Mouse (Mus musculus): Measurements from ENCODE around the gene Psmb10. TPM values are rescaled to one million over a fixed set of nuclear protein-coding genes. Genes with fewer than 3 reads are reported as not detected.
A peak's percentile ranks its signal among the peaks of the same experiment; 100 is the strongest.

Psmb10 gene
- total RNA-seq (2015) (164 and 185 TPM in 2 replicates), total RNA-seq (2017) (56.1 and 63.6 TPM in 2 replicates)

DNA sequence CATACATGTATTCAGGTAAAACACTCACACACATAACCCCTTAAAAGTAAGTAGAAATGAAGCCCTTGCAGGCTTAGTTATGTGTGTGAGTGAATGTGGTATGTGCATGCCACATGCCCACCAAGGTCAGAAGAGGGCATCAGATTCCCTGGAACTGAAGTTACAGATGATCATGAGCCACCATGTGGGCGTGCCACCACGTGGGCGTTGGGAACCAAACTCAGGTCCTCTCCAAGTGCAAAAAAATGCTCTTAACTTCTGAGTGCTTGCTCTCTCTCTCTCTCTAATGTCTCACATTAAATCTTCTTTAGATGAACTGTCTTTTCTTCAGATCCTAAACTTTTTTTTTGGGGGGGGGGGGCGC, at the start of gene Psmb10:
Psmb10 (minus strand) TSS at position 139 of the 364 bp plus-strand sequence.
- ATAC-seq (ENCODE audit: poor library complexity, severe bottlenecking) = peak; percentile 11; the same call in 1 of the 2 replicates

DNA sequence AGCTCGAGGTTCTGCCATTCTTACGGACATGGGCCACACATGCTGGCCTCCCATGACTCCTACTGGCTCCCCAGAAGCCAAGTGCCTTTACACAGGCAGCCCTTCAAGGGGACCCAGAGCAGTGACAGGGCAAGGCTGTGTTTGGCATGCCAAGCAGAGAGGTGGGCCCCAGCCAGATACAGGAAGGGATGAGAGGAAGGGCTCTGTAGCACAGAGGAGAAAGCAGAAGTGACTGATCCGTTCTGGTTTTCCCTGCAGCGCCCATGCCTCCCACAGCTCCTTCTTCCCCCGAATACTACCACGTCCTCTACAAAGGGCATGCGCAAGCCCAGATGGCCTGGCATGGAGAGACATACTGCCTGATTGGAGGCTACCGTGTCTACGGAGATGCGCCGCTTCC, 45.2 kb upstream of the Psmb10 start:
- peak; percentile 97 for ATAC-seq (ENCODE audit: poor library complexity, severe bottlenecking)

DNA sequence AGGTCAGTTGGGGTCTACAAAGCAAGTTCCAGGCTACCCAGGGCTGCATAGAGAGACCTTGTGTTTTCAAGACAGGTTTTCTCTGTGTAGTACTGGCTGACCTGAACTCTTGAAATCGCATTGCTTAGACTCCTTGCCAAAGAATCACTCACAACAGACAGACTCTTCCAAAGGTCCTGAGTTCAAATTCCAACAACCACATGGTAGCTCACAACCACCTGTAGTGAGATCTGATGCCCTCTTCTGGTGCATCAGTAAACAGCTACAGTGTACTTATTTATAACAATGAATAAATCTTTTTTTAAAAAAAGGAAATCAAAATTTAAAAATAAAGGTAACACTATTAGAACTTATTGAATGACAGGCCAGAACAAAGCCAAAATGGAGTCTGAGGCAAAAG, 42.9 kb upstream of the Psmb10 start:
- ATAC-seq (ENCODE audit: poor library complexity, severe bottlenecking) = no peak

DNA sequence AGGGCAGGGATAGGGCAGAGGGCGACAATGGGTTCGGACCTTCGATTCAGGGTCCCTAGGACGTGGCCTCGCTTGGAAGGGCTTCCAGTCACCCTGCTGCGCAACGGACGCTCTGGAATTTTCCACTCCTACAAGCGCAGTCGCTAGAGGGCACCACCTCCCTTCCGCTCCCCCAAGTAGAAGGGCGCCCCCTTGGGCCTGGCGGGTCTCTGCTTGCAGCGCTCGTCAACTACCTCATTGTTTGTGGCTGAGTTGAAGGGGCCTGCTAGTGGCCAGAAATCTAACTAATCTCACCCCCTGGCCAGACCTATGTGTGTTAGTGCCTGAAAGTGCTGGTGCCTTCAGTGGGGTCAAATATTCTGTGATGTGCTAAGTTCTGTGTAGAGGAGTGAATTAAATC, 41.1 kb upstream of the Psmb10 start, which contains the start of gene Dpep3:
Dpep3 (minus strand) TSS at position 105 of the 400 bp plus-strand sequence.
- ATAC-seq (ENCODE audit: poor library complexity, severe bottlenecking) = no peak

DNA sequence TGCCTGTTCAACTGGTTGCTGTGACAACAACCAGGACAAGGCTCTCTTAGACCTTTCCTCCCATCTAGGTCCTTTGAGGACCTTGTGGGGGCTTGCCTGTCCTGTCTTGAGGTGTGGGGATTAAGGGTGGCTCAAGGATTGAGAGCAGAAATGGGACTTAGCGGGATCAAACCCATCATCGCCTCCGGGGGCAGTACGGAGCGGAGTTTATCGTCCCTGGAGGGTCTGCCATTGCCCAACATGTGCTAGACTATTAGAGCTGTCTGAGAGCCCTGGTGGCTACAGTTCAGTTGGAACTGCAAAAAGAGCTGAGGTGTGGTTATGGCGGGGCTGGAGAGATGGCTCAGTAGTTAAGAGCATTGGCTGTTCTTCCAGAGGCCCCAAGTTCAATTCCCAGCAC, 37.1 kb upstream of the Psmb10 start:
- no peak for ATAC-seq (ENCODE audit: poor library complexity, severe bottlenecking)

DNA sequence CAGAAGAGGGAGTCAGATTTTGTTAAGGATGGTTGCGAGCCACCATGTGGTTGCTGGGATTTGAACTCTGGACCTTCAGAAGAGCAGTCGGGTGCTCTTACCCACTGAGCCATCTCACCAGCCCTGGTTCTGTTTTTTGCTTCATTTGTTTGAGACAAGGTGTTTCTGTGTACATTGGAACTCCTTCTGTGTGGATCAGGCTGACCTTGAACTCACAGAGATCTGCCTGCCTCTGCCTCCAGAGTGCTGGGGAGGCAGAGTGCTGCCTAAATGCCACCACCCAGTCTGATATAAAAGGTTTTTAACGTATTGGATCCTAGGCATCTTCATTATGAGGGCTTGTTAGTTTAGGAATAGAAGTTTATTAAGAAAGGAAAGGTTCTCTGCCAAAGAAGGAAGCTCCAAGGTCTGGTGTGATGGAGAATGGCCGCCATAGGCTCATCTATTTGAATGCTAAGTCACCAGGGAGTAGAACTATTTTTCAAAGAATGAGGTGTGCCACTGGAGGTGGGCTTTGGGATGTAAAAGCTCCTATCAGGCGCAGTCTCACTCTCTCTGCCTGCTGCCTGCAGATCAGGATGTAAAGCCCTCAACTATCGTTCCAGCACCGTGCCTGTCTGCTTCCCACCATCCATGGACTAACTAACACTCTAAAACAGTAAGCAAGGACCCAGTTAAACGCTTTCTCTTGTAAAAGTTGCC, 32.9 kb upstream of the Psmb10 start:
- no peak for ATAC-seq (ENCODE audit: poor library complexity, severe bottlenecking)

DNA sequence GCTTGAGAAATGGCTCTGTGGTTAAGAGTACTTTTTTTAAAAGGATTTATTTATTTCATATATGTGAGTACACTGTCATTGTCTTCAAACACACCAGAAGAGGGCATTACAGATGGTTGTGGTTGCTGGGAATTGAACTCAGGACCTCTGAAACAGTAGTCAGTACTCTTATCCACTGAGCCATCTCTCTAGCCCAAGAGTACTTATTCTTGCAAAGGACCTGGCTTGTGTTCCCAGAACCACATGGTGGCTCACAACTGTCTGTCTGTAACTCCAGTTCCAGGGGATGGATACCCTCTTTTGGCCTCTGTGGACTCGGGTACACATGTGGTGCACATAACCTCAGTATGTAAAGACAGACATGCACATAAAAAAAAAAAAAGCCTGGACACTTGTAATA, 31.1 kb upstream of the Psmb10 start:
- no peak for ATAC-seq (ENCODE audit: poor library complexity, severe bottlenecking)

DNA sequence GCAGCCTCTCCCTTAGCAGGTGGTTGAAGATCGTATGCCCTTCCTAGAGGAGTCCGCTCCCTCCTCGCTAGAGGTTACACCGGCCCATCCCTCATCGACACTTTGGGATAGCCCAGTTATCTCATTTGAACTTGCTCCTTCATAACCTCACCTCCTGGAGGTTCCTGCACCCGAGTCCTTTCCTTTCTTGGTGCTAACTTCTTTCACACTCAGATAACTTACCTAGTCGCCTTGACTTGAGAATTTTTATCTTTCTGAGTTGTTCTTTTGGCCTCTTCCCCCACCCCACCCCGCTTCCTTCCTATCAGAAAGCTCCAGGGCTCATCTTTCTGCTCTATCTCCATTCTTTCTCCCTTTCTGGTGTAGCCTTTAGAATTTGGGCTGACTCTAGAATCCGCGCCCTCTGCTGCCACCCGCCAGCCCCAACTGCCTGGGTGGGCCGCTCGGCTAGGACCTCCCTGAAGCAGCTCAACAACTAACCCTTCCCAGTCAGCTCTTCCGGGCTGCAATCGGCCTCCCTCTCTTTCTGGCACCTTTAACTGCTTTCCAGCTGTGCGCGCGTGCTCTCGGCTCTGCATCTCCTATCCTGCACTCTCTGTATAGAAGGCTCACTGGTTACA, 28.6 kb upstream of the Psmb10 start:
- peak; percentile 6; the same call in 1 of the 2 replicates for ATAC-seq (ENCODE audit: poor library complexity, severe bottlenecking)

DNA sequence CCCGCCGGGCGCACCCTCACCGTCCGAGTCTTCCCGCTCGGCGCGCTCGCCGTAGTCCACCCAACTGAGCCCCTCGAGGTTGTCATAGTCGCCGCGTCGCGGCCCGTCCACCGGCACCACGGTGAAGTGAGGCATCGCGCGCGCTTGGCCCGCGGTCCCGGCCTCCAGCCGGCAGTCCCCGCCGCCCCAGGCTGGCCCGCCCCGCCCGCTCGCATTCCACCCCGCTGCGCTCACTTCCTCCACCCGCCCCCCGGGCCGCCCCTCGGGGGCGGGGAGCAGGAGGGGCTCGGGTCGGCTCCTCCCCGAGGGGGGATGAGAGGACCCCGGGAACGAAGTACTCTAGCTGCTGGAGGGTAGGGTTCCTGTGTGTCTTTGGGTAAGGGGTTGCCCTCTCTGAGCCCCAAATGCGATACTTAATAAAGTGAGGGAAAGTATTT, 27.7 kb upstream of the Psmb10 start, which contains the start of gene Slc12a4:
Slc12a4 (minus strand) TSS at position 193 of the 437 bp plus-strand sequence.
- ATAC-seq (ENCODE audit: poor library complexity, severe bottlenecking) = peak; percentile 77

DNA sequence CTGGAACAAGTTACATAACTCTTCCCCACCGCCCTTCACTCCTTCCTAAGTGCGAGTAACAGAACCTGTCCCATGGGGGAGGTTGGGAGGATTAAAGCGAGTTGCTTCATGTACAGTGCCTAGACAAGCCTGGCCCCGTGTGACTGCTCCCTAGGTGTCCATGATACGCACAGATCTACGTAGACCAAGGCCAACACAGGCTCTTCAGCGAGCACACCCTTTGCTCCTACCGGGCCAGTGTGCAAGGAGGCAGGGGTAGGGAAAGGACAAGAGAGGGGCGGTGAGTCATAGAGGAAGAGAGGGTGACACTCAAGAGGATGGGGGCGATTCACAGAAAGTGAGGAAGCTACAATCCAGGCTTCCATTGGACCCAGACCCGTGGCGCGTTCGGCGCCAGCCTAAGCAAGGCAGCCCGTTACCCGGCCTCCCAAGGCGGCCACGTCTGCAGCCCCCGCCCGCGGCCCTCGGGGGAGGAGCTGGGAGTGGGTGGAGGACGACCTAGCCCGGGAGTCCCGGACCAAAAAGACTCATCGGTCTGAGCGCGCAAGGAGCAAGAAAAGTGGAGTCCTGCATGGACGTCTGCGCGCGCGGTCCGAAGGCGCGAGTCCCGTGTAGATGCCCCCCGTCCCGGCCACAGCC, 27.1 kb upstream of the Psmb10 start:
- peak; percentile 59 for ATAC-seq (ENCODE audit: poor library complexity, severe bottlenecking)

DNA sequence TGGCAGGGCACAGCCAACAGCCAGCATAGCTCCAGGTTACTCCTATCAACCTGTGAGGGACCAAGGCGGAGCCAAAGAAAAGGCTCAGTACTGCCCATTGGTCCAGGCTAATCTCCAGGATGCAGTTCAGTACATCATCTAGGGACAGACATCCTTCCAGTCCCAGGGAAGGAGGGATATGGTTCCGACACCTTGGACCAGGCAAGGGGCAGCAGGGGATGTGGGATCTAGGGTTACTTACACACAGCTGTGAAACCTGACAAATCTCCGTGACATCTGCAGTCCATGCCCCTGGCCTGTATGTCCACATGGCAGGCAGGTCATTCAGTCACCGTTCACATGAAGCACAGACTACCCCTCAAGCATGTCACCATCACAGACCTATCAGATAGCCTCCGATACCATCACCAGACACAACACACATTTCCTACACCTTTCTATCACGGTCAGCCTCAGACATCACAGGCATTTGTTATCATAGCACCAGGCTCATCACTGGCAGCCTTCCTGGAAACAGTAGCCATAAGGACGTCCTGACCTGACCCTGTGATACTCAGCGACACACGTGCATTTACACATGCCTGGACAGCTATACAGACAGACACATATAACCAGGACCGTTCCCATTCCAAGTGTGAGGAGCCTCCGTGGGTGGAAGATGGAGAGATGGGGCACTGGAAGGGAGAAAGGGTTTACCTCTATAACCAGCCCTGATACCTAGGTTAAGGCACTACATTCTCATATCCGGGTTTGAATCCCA, 26.4 kb upstream of the Psmb10 start:
- no peak for ATAC-seq (ENCODE audit: poor library complexity, severe bottlenecking)

DNA sequence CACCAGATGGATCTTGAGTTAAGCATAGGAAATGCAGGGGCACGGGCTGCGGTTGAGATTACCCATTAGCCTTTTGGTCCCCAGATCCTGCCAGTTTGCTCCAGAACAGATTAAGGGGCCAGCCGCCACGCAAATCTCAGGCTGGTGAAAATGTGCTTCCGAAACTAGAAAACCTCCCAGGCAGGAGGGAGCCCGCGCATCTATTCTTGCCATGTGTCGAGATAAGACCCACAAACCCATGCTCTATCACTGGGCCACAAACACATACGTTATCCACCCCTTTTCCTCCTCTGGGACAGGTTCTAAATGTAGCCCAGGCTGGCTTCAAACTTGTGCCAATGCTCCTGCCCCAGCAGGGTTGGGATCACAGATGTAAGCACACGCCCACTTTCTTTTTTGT, 23.3 kb upstream of the Psmb10 start:
- no peak for ATAC-seq (ENCODE audit: poor library complexity, severe bottlenecking)

DNA sequence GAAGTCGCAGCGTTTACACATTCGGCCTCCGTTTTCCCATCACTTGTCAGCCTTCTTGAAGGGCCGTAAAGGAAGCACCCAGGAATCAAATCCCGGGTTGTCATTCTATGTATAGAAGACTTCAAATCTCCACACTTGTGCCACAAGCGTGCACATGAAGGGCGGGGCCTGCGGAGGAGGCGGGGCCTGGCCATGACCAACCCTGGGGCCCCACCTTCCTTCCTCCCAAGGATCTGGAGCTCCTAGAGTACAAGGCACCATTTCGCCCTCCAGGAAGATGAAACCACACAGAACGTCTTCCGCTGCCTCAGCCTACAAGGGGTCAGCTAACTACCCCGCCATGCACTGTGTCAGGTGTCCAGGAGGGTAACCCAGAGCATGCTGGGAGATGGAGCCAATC, 22.9 kb upstream of the Psmb10 start:
- ATAC-seq (ENCODE audit: poor library complexity, severe bottlenecking) = no peak

DNA sequence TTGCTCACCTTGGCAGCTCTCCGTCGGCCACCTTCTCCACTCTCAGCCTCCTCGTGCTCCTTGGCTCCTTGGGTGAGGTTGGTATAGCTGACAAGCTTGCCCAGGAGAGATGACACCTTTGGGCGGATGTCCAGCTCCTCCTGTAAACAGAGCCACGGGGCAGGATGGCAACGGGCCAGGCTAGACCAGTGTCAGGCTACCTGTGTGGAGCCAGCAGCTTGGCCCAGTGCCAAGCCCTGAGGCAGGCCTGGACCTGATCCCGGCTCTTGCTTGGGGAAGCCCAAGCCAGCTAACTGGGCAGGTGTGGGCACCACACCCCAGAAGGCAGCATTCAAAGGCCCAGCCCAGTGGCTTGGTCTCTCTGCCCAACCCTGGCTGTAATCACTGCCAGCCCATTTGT, 21.1 kb upstream of the Psmb10 start:
- no peak for ATAC-seq (ENCODE audit: poor library complexity, severe bottlenecking)

DNA sequence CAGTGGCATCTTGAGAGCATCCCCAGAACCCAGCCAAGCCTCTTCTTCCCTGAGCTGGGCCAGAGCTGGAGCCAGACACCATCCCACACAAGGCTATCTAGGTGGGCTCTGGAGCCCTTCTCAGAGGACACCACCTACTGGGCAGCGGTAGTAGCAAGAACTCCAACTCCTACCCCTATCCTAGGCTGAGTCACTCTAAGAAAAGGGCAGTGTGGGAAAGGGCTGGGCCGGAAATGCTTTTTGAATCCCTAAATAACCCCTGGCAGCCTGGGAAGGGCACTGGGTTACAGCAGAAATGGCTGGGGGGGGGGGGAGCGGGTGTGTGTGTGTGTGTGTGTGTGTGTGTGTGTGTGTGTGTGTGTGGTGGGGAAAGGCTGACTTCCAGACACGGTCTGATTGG, 19.6 kb upstream of the Psmb10 start:
- no peak for ATAC-seq (ENCODE audit: poor library complexity, severe bottlenecking)

DNA sequence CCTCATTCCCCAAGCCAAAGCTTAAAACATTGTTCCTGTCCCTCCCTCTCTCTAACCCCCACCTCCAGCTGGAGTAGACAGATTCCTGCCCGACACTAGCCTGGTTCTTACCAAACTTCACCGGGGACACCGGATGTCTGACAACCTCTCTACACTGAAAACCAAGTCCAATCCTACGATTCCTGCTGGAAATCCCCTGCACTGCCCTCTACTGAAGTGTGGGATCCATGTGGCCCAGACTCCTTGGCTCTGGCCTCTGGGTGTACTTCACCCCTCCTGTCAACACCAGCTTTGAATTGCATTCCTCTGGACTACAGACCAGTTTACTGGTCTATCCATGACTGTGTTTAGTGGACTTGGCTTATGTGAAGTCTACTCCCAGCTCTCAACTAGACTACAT, 18.3 kb upstream of the Psmb10 start:
- ATAC-seq (ENCODE audit: poor library complexity, severe bottlenecking) = no peak

DNA sequence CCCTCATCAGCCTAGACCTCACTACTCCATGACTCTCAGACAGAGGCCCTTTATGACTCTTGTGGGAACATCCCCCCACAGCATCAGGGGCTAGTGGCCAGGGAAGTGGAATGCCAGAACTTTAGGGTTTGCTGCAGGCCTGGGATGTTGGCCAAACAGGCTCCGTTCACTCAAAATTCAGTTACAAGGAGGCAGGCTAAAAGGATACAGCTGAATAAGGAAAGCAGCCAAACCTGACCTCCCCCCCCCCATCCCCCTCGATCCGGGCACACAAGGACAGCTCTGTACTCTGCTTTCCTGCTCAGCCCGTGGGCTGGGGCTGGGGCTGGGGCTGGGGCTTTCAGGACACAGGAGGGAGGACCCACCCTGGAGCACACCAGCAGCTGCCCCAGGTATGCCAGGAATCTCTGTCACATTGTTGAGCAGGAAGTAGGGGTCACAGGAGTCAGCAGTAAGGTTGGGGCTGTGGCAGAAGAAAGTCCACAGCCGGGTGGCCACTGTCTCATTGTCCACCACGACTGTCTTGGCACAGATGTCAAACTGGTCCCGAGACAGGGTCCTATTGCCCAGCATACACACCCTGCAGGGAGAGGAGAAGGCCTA, 12.9 kb upstream of the Psmb10 start:
- ATAC-seq (ENCODE audit: poor library complexity, severe bottlenecking) = no peak

DNA sequence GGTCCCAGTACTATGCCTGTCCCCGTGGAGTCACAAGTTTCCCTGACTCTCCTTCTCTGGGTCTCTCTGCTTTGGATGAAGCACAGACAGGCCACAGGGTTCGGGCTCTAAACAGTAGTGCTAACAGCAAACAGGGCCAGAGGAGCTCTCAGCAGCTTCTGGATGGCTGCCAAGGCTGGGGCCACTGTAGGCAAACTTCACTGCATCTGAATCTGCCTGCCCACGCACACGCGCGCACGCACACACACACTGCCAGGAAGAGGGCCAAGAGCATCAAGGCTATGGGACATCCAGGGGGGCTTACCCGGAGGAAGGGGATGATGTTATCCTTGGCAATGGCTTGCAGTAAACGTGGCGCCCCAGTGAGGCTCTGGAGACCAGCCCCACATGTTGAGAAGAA, 11.1 kb upstream of the Psmb10 start:
- ATAC-seq (ENCODE audit: poor library complexity, severe bottlenecking) = no peak

DNA sequence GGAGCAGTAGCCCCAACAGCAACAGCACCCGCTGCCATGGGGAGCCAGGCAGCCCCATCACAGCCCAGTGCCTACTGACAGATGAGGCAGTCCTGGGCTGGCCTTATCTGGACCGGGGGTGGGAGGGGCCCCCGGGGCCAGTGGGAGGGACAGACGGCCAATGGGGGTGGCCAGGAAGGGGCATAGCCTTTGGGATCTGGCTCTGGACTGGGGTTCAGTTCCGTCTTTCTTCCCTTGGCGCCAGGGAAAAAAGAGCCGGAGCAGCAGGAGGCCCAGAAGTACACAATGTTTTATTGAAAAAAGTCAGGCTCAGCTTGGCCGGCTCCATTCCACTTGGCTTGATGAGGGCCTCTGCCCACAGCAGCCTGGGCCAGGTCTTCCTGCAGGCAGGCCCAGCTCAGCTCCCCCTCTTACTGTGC, 5.1 kb upstream of the Psmb10 start, which contains the start of gene Lcat:
Lcat (minus strand) TSS at position 62 of the 419 bp plus-strand sequence.
- no peak for ATAC-seq (ENCODE audit: poor library complexity, severe bottlenecking)

DNA sequence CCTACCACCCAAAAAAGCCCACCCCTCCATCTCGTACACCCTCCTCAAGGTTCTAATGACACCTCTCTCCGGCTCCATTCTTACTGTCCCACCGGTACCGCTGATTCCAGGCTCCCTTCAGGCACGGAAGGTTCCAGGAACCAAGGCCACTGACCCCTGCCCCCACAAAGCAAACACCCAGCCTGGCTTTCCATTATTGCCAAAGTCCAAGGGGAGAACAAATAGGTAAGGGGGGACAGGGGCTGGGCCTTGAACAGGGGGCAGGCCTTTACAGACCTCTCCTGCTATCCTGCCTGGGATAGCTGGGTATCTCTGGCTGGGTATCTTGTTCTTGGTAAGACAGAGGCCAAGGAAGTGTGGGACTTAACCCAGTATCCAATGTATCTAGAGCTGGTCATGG, 4.3 kb upstream of the Psmb10 start:
- no peak for ATAC-seq (ENCODE audit: poor library complexity, severe bottlenecking)

DNA sequence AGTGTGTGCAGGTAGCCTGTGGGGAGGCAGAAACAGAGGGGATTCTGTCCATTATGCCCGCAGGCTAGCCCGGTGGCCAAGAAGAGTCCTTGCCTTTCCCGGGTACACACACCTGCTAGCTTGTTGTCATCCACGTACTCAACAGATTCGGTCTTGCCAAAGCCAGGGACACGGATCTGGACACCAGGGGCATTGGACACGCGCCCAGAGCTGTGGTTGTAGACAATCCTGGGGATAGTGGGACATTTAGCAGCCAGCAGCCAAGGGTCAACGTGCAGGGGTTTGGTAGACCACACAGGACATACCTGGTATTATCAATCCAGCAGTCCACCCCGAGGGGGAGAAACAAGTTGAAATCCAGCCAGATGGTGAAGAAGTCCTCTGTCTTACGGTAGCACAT, 3.8 kb upstream of the Psmb10 start:
- no peak for ATAC-seq (ENCODE audit: poor library complexity, severe bottlenecking)

Data from megakaryocyte, adult 5-6 weeks (primary cell).